ENCODE assay signal across 23 mouse cellular contexts in genomic region chr1:60903126-60903525, GRCm38 (mm10). TPM values are rescaled to one million over a fixed set of nuclear protein-coding genes. Genes with fewer than 3 reads are reported as not detected.
"Had no signal": no experiment of that assay in that cellular context is flagged by ENCODE, and none has a peak within 500 bp of the region (broad histone marks: within the 10 kb centered on the region; RNA-seq: fewer than 3 reads in every experiment).

No protein-coding gene starts in this region.

- H3K36me3 ChIP-seq: liver, embryonic 15.5 days; lung, embryonic 15.5 days; midbrain, embryonic 10.5 days; midbrain, embryonic 12.5 days; neural tube, embryonic 12.5 days; stomach, embryonic 15.5 days had no signal

- H3K27ac ChIP-seq: liver, embryonic 15.5 days; lung, embryonic 15.5 days; midbrain, embryonic 10.5 days; midbrain, embryonic 12.5 days; neural tube, embryonic 12.5 days; stomach, embryonic 15.5 days; stomach, postnatal 0 days had no signal

- H3K9ac ChIP-seq: liver, embryonic 15.5 days; liver, postnatal 0 days; lung, embryonic 15.5 days; midbrain, embryonic 12.5 days; neural tube, embryonic 12.5 days; stomach, embryonic 15.5 days had no signal

- H3K4me3 ChIP-seq: liver, embryonic 15.5 days; lung, embryonic 15.5 days; midbrain, embryonic 10.5 days; midbrain, embryonic 12.5 days; myocyte; neural tube, embryonic 12.5 days; stomach, embryonic 15.5 days had no signal

- H3K4me2 ChIP-seq: liver, embryonic 15.5 days; lung, embryonic 15.5 days; midbrain, embryonic 12.5 days; neural tube, embryonic 12.5 days; stomach, embryonic 15.5 days had no signal

- H3K27me3 ChIP-seq: liver, embryonic 15.5 days; lung, embryonic 15.5 days; midbrain, embryonic 12.5 days; neural tube, embryonic 12.5 days; stomach, embryonic 15.5 days had no signal

- H3K9me3 ChIP-seq: liver, embryonic 15.5 days; lung, embryonic 15.5 days; midbrain, embryonic 10.5 days; midbrain, embryonic 12.5 days; neural tube, embryonic 12.5 days; stomach, embryonic 15.5 days had no signal

- H3K4me1 ChIP-seq: liver, embryonic 15.5 days; lung, embryonic 15.5 days; midbrain, embryonic 10.5 days; midbrain, embryonic 12.5 days; neural tube, embryonic 12.5 days; stomach, embryonic 15.5 days had no signal

- ATAC-seq: liver, postnatal 0 days; midbrain, embryonic 16.5 days had no signal

- DNase-seq: liver, postnatal 0 days; lung, adult 2 months; lung, postnatal 10 days; lung, postnatal 4 days; right cerebral cortex, adult 18-20 months; right cerebral cortex, postnatal 25 days; right cerebral cortex, postnatal 4 days; spleen, adult 18-20 months; thymus, adult 2 months; thymus, postnatal 25 days; thymus, postnatal 4 days had no signal

RNA-seq across cellular contexts. Expression of gene Ctla4, which starts 16.3 kb away (rescaled TPM):
- total RNA-seq: megakaryocyte-erythroid progenitor cell, adult 5-6 weeks had no signal
- polyA plus RNA-seq: liver, embryonic 15.5 days; liver, postnatal 0 days; midbrain, embryonic 10.5 days; midbrain, embryonic 12.5 days; midbrain, embryonic 14.5 days; midbrain, embryonic 16.5 days; myocyte; neural tube, embryonic 12.5 days; stomach, embryonic 15.5 days; stomach, postnatal 0 days; testis, adult 2 months had no signal
